Mouse (Mus musculus): ENCODE measurements around the gene Slc45a2. TPM values are rescaled to one million over a fixed set of nuclear protein-coding genes. Genes with fewer than 3 reads are reported as not detected.
A peak's percentile ranks its signal among the peaks of the same experiment; 100 is the strongest.

Gene Slc45a2
- total RNA-seq, 1 experiment from 2014 or later, result not detected

DNA sequence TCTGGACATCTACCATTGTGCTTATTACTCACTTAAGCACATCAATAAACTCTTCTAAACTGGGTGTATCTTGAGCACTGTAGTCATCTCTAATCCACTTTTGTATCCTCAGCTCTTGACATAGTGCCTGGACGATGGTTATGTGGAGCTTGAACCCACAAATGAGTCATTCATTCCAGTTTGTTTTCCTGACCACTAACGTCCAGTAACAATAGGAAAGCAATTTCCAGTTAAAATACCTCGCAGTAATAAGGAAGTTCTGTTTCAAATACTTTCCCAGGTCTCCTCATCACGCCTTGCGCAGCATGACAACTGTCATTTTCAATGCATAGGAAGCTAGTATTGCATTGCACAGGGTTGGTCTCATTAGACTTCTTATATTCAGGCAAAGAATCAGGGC lies 42.3 kb downstream of the Slc45a2 start:
- ATAC-seq (replicated peaks in 1 of 2; ENCODE audit: insufficient read depth in 1 of 2, low FRiP score in 2 of 2, low TSS enrichment in 1 of 2, low read depth in 1 of 2, poor library complexity in 2 of 2, severe bottlenecking in 2 of 2), result no peak

- no peak for ATAC-seq (replicated peaks in 1 of 2; ENCODE audit: insufficient read depth in 1 of 2, low FRiP score in 2 of 2, low TSS enrichment in 1 of 2, low read depth in 1 of 2, poor library complexity in 2 of 2, severe bottlenecking in 2 of 2)
These were observed 53.3 kb downstream of the Slc45a2 start for GRCm38 (mm10) chr15:11053678-11054439.

- no peak for ATAC-seq (replicated peaks in 1 of 2; ENCODE audit: insufficient read depth in 1 of 2, low FRiP score in 2 of 2, low TSS enrichment in 1 of 2, low read depth in 1 of 2, poor library complexity in 2 of 2, severe bottlenecking in 2 of 2)
These were observed 54.0 kb downstream of the Slc45a2 start for GRCm38 (mm10) chr15:11054440-11055080.

DNA sequence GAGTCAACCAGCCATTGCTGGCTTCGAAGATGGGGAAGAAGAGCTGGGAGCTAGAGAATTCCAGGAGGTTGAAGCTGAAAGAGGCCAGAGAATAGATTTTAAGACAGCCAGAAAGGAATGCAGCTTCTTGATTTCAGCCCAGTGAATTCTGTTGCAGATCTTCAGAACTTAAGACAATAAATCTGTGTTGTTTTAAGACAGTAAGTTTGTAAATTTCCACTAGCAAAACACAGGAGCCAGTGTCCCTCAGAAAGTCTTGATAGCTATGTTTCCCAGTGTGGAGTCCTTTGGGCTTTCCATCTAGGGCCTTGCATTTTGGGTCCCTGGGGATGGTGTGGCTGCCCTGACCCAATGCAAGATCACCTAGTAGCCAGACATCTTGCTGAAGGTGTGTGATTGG lies 62.4 kb downstream of the Slc45a2 start:
- ATAC-seq (replicated peaks in 1 of 2; ENCODE audit: insufficient read depth in 1 of 2, low FRiP score in 2 of 2, low TSS enrichment in 1 of 2, low read depth in 1 of 2, poor library complexity in 2 of 2, severe bottlenecking in 2 of 2), result no peak

DNA sequence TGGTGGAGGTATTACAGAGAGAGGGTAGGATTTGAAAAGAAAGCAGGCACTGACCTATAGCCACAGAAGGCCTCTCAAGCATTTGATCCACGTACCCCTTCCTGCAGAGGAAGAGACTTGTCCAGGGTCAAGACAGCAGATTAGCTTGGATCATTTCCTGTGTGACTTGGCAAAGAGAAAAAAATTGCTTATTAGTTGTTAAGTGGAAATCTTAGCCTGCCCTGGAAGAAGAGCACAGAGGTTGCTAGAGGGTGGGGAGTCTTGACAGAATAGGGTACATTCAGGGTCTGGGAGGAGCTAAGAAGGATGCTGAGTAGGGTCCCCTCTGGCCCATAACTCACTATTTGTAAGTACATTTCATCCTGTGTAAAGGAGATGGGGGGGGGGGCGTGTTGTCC lies 63.6 kb downstream of the Slc45a2 start:
- peak; percentile 8 to 37; a peak in 2 of 4 replicates for ATAC-seq (replicated peaks in 1 of 2; ENCODE audit: insufficient read depth in 1 of 2, low FRiP score in 2 of 2, low TSS enrichment in 1 of 2, low read depth in 1 of 2, poor library complexity in 2 of 2, severe bottlenecking in 2 of 2)

DNA sequence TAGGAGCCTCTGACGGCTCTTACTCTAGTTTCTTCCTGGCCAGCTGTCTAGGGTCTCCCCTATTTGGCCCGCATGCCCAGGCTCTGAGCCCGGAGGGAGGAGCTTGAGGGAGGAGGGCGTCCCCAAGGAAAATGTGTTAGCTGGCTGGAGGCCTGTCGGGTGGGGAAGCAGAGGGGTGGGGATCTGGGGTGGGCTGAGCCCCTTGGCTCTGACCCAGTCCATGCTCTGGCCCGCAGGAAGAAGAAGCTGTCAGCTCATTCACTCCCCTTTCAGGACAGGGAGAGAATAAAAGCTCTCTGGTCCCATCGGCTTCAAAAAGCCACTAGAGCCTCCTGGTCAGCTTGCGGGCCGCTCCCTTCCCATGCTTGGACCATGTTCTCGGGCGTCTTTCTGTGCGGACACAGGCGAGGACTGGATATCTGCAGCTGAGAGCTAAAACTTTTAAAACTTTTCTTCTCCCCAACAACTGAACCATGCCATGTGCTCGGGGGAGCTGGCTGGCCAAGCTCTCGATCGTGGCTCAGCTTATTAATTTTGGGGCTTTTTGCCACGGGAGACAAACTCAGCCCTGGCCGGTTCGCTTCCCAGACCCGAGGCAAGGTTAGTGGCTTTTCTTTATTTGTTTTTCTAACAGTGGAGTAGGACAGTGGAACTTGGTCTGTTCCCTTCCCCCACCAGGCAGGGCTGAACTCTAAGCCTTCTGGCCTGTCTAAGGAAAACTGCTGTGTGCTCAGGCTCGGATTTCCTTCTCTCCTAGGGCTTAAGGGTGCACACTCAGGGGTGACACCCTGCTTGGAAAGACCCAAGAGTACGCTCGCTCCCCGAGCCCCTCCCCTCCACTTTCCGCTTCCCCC lies 64.3 kb downstream of the Slc45a2 start, which contains the start of gene Adamts12:
Adamts12 (plus strand) TSS at position 233 of the 854 bp plus-strand sequence.
- peak; percentile 61 to 67 for ATAC-seq (replicated peaks in 1 of 2; ENCODE audit: insufficient read depth in 1 of 2, low FRiP score in 2 of 2, low TSS enrichment in 1 of 2, low read depth in 1 of 2, poor library complexity in 2 of 2, severe bottlenecking in 2 of 2)

DNA sequence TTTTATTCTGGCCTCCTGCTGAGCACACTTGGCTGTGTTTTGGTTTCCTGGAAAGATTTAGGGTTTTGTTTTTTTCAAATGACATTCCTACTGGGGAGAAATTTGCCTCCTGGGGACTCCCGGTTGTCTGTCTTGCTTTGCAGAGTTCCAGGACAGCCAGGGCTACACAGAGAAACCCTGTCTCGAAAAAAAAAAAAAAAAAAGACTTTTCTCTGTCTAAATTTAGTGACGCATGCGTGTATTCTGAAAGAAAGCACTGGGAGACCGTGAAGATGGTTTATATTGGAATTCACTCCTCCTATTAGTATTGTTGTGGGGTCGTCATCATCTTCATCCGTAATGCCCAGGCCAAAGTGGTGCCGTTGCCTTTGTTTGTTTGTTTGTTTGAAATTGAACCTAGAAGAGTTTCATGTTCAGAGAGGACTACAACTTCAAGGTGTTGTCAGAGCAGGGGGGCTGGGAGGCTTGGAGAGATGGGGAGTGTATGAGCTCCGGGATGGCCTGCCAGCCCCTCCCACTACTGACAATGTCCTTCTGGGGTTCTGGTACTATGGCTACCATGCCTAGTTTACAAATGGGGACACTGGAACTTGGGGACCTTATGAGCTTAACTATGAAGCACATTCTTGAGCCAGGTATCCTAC lies 65.1 kb downstream of the Slc45a2 start:
- no peak for ATAC-seq (replicated peaks in 1 of 2; ENCODE audit: insufficient read depth in 1 of 2, low FRiP score in 2 of 2, low TSS enrichment in 1 of 2, low read depth in 1 of 2, poor library complexity in 2 of 2, severe bottlenecking in 2 of 2)

DNA sequence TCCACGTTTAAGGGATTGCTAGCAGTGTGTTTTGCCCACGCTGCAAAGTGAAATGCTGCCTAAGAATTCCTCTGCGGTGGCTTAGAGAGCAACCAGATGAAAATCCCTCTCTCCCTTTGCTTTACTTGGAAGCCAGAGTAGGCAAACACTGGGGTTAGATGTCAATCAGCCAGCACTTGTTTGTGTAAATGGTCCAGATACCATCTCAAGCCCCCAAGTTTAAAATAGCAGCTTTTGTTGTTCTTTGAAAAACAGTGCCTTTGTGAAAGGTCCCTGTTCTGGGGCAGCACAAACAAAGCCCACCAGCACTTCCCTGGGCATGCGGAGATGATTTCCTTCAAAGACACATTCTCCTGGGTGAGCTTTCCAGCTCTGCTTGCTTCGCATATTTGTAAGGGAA lies 65.8 kb downstream of the Slc45a2 start:
- no peak for ATAC-seq (replicated peaks in 1 of 2; ENCODE audit: insufficient read depth in 1 of 2, low FRiP score in 2 of 2, low TSS enrichment in 1 of 2, low read depth in 1 of 2, poor library complexity in 2 of 2, severe bottlenecking in 2 of 2)

DNA sequence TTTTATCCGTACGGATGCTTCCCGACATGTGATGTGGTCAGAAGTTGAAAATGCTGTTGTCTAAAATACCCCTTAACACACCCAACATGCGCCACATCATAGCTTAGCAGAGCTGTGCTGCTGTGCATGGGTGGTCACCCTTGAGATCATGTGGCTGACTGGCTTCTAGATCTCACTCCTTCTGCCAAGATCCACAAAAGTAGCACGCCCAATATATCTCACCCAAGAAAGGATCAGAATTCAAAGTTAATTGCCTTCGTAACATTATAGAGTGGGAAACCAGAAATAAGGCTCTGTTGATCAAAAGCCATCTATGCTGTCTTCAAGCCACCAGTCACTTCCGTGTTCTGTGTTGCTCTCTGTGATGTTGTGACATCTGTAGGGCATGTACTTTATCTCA lies 67.4 kb downstream of the Slc45a2 start:
- ATAC-seq (replicated peaks in 1 of 2; ENCODE audit: insufficient read depth in 1 of 2, low FRiP score in 2 of 2, low TSS enrichment in 1 of 2, low read depth in 1 of 2, poor library complexity in 2 of 2, severe bottlenecking in 2 of 2), result no peak

- ATAC-seq (replicated peaks in 1 of 2; ENCODE audit: insufficient read depth in 1 of 2, low FRiP score in 2 of 2, low TSS enrichment in 1 of 2, low read depth in 1 of 2, poor library complexity in 2 of 2, severe bottlenecking in 2 of 2), result no peak
These were observed 75.3 kb downstream of the Slc45a2 start for GRCm38 (mm10) chr15:11075726-11076361.

Other genes starting within 250 kb of the Slc45a2 start
- gene C1qtnf3, start 48.4 kb upstream of the Slc45a2 start, total RNA-seq (2017), result not detected in 2 replicates
- gene Amacr, start 19.0 kb upstream of the Slc45a2 start, total RNA-seq (2017), result 10.6 and 12.2 TPM in 2 replicates
- not detected in 2 replicates for gene Rxfp3, start 37.3 kb downstream of the Slc45a2 start, total RNA-seq (2017)
- 0.74 and 1.7 TPM in 2 replicates for gene Adamts12, start 64.1 kb downstream of the Slc45a2 start, total RNA-seq (2017)